Mouse (Mus musculus) CH12.LX (cell line): ENCODE measurements around the gene Rrm1. TPM values are rescaled to one million over a fixed set of nuclear protein-coding genes. Genes with fewer than 3 reads are reported as not detected.

ENCODE experiments used
- DNase-seq: peaks from one replicate; pipeline ENCODE4 v3.0.0-alpha.2; 2013; ENCODE audit errors: extremely low read depth
- H3K27ac ChIP-seq: 2 replicates; pipeline ENCODE4 v1.5.1; 2012; ENCODE audit warnings: low read depth, mild to moderate bottlenecking, control low read depth, moderate library complexity; ENCODE audit not compliant: insufficient read depth
- H3K27me3 ChIP-seq: replicated peaks from 2 replicates; pipeline ENCODE3; 2012; ENCODE audit warnings: inconsistent platforms
- H3K36me3 ChIP-seq, 2 experiments: replicated peaks in 1 of 2; 2 replicates each; pipeline versions ENCODE3 to v1.6.1; 2012; ENCODE audit warnings: inconsistent platforms in 1 of 2, low read length in 1 of 2, mild to moderate bottlenecking in 1 of 2, mixed read lengths in 1 of 2, moderate library complexity in 1 of 2; ENCODE audit not compliant: control insufficient read depth in 1 of 2, insufficient read depth in 1 of 2
- H3K4me1 ChIP-seq, 2 experiments: 2 replicates each; pipeline ENCODE4 v1.6.1; 2012; ENCODE audit warnings: inconsistent platforms in 1 of 2, moderate library complexity in 1 of 2; ENCODE audit not compliant: insufficient read depth in 2 of 2, control insufficient read depth in 1 of 2
- H3K4me2 ChIP-seq: 2 replicates; pipeline ENCODE4 v1.6.1; 2012; ENCODE audit warnings: low read depth, mild to moderate bottlenecking, control low read depth; ENCODE audit not compliant: poor library complexity, insufficient read depth, severe bottlenecking
- H3K4me3 ChIP-seq, 3 experiments: fragments of 150-350 bp in 1 of 3; sonication (generic) in 1 of 3; replicated peaks in 1 of 3; 2 replicates each; pipeline versions ENCODE3 to v1.5.1; 2011 to 2012; ENCODE audit warnings: low read depth in 2 of 3, low read length in 2 of 3, mild to moderate bottlenecking in 2 of 3, moderate library complexity in 2 of 3, control low read depth in 1 of 3, improper control_type of control experiment in 1 of 3, inconsistent platforms in 1 of 3, mixed read lengths in 1 of 3; ENCODE audit not compliant: poor library complexity in 1 of 3
- H3K79me2 ChIP-seq: replicated peaks from 2 replicates; pipeline ENCODE4 v1.6.1; 2012; ENCODE audit warnings: mild to moderate bottlenecking, moderate library complexity; ENCODE audit not compliant: control insufficient read depth, poor library complexity, insufficient read depth, severe bottlenecking; ENCODE audit errors: extremely low read depth
- H3K9ac ChIP-seq: 2 replicates; pipeline ENCODE4 v1.6.1; 2012; ENCODE audit warnings: low read depth, mild to moderate bottlenecking, control low read depth, moderate library complexity; ENCODE audit not compliant: insufficient read depth
- H3K9me3 ChIP-seq: replicated peaks from 2 replicates; pipeline ENCODE3; 2012; ENCODE audit warnings: low read length, inconsistent platforms, mixed read lengths
- BHLHE40 ChIP-seq: IDR thresholded peaks from 2 replicates; pipeline ENCODE4 v1.6.1; 2011; ENCODE audit warnings: mild to moderate bottlenecking, low read depth, low read length, improper control_type of control experiment
- CHD1 ChIP-seq: IDR thresholded peaks from 2 replicates; pipeline ENCODE4 v1.6.1; 2012; ENCODE audit warnings: low read depth, low read length, improper control_type of control experiment, inconsistent platforms
- CTCF ChIP-seq, 2 experiments: IDR thresholded peaks in 1 of 2; conservative IDR thresholded peaks in 1 of 2; 2 replicates each; pipeline ENCODE4 v1.5.1; 2011 to 2012; ENCODE audit warnings: low read depth in 2 of 2, low read length in 2 of 2, improper control_type of control experiment in 1 of 2, inconsistent platforms in 1 of 2, mild to moderate bottlenecking in 1 of 2, moderate library complexity in 1 of 2
- ELF1 ChIP-seq: IDR thresholded peaks from 2 replicates; pipeline ENCODE4 v1.6.1; 2014; ENCODE audit warnings: low read depth, mild to moderate bottlenecking, inconsistent platforms, low read length, improper control_type of control experiment
- EP300 ChIP-seq: IDR thresholded peaks from 2 replicates; pipeline ENCODE4 v1.6.1; 2011; ENCODE audit warnings: low read length, improper control_type of control experiment
- ETS1 ChIP-seq: conservative IDR thresholded peaks from 2 replicates; pipeline ENCODE4 v1.6.1; 2012; ENCODE audit warnings: low read depth, mild to moderate bottlenecking, inconsistent platforms, low read length, improper control_type of control experiment, moderate library complexity
- IRF4 ChIP-seq: IDR thresholded peaks from 2 replicates; pipeline ENCODE4 v1.6.1; 2014; ENCODE audit warnings: low read depth, mild to moderate bottlenecking, inconsistent platforms, low read length, improper control_type of control experiment
- JUN ChIP-seq: IDR thresholded peaks from 2 replicates; pipeline ENCODE4 v1.6.1; 2011; ENCODE audit warnings: low read depth, mild to moderate bottlenecking, low read length, improper control_type of control experiment, moderate library complexity; ENCODE audit not compliant: insufficient read depth
- MAFK ChIP-seq: IDR thresholded peaks from 2 replicates; pipeline ENCODE4 v1.6.1; 2011; ENCODE audit warnings: low read length, improper control_type of control experiment; ENCODE audit not compliant: insufficient replicate concordance
- RAD21 ChIP-seq: IDR thresholded peaks from 2 replicates; pipeline ENCODE4 v1.6.1; 2011; ENCODE audit warnings: low read depth, mild to moderate bottlenecking, low read length, improper control_type of control experiment, moderate library complexity
- SIN3A ChIP-seq: IDR thresholded peaks from 2 replicates; pipeline ENCODE4 v1.6.1; 2012; ENCODE audit warnings: low read length, improper control_type of control experiment, inconsistent platforms
- SMC3 ChIP-seq: IDR thresholded peaks from 2 replicates; pipeline ENCODE4 v1.6.1; 2011; ENCODE audit warnings: low read depth, low read length, improper control_type of control experiment
- TBP ChIP-seq: conservative IDR thresholded peaks from 2 replicates; pipeline ENCODE4 v1.6.1; 2011; ENCODE audit warnings: low read depth, low read length, improper control_type of control experiment
- TCF12 ChIP-seq: IDR thresholded peaks from 2 replicates; pipeline ENCODE4 v1.6.1; 2014; ENCODE audit warnings: low read depth, mild to moderate bottlenecking, inconsistent platforms, low read length, improper control_type of control experiment
- USF1 ChIP-seq: IDR thresholded peaks from 2 replicates; pipeline ENCODE4 v1.6.1; 2014; ENCODE audit warnings: low read depth, mild to moderate bottlenecking, inconsistent platforms, low read length, improper control_type of control experiment
- ZC3H11A ChIP-seq: IDR thresholded peaks from 2 replicates; pipeline ENCODE4 v1.6.1; 2012; ENCODE audit warnings: low read depth, mild to moderate bottlenecking, inconsistent platforms, low read length, improper control_type of control experiment
- dilution Hi-C: fragments of 300-500 bp; cut with MboI; formaldehyde crosslinking; loops from 2 replicates; pipeline ENCODE4 v1.14.3; 2020; ENCODE audit warnings: low sequenced_read_pairs; ENCODE audit not compliant: extremely low pct_unique_long_range_greater_than_20kb, extremely low pct_ligation_motif_present
- in situ Hi-C: fragments of 300-500 bp; cut with MboI; formaldehyde crosslinking; loops from 3 replicates; pipeline ENCODE4 v1.14.3; 2019; ENCODE audit warnings: low sequenced_read_pairs, low pct_ligation_motif_present, low pct_unique_long_range_greater_than_20kb, mixed read lengths
- polyA plus RNA-seq: library from polyadenylated mRNA; unstranded; fragments of >175 nt; gene quantifications from 2 replicates; pipeline ENCODE4 v1.2.1, GENCODE M21; 2012; ENCODE audit warnings: low read depth; ENCODE audit not compliant: insufficient read length
- total RNA-seq, 2 experiments: library from RNA; depleted of rRNA; stranded (reverse); fragments of 300-350 nt in 1 of 2; fragments of >200 nt in 1 of 2; gene quantifications; 2 replicates each; pipeline ENCODE4 v1.2.3; 2012 to 2014

The Rrm1 gene
- total and polyA plus RNA-seq, 3 experiments: 156 to 248 (median 227) TPM

DNA sequence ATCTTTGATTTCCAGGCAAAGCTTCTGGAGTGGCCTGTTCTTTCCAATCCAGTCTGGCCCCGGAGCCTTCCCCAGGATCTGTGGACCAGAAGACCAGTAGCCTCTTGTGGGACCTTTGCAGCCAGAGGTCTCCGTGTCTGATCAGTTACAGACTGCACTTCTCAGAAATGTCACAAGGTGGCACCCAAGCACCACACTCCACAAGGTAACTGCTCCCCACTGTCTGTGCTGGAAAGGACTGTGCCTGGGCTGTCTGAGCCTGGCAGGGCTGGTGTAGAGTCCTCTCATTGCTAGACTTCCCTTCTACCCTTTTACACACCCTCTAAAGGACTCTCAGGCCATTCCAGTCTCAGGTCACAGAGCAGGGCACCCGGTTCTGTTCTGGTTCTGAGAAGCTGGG lies 65.4 kb downstream of the Rrm1 start:
- TF ChIP-seq TBP: no peak
- peak; percentile 72 to 93 for TF ChIP-seq CTCF (conservative IDR thresholded peaks at IDR 0.05 in 1 of 2, IDR thresholded peaks at IDR 0.05 in 1 of 2; ENCODE audit: low read depth in 2 of 2, low read length in 2 of 2)
- TF ChIP-seq JUN: no peak
- no peak for TF ChIP-seq IRF4
- no peak for TF ChIP-seq ETS1
- TF ChIP-seq USF1: no peak
- no peak for TF ChIP-seq SIN3A
- TF ChIP-seq RAD21: peak; percentile 93
- no peak for TF ChIP-seq BHLHE40
- peak; percentile 66 for TF ChIP-seq SMC3
- no peak overlapping the region for H3K4me2 ChIP-seq
- H3K27me3 ChIP-seq: no peaks in the 10 kb centered on the region
- H3K9ac ChIP-seq: no peak overlapping the region
- no peak overlapping the region for H3K27ac ChIP-seq
- no peaks in the 10 kb centered on the region for H3K36me3 ChIP-seq
- no peak overlapping the region for H3K4me3 ChIP-seq
- no peaks in the 10 kb centered on the region for H3K79me2 ChIP-seq
- in situ Hi-C loops: loop anchor here (5.0 to 25.0 kb wide), 3 partner anchors 130 to 408 kb away; partner anchors contain the start of genes Olfr554, Olfr560, Olfr561 and Olfr571
- peak; percentile 83 for DNase-seq
- H3K4me1 ChIP-seq: no peaks in the 10 kb centered on the region
- no peaks in the 10 kb centered on the region for H3K9me3 ChIP-seq
- dilution Hi-C loops: no loop called here

DNA sequence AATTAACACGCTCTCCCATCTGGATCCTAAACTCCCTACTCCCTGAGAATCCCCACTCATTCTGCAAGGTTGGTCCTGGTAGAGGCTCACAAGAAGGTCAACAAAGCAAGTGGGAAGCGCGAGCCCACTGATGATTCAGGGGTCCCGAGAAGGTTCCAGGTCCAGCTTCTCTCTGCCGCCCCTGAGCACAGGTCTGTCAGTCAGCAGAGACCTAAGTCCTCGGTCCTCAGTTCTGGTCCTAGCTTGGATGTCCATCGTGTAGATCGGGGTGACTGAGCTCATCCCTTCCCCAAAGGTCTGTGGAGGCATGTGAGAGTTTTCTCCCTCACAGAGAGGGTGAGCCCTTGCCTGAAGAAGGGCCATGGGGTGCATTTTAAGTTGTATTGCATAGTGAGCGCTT lies 66.6 kb downstream of the Rrm1 start:
- H3K36me3 ChIP-seq: no peaks in the 10 kb centered on the region
- no peak for TF ChIP-seq MAFK
- no peak for TF ChIP-seq ZC3H11A
- no peak for TF ChIP-seq CHD1
- TF ChIP-seq RAD21: no peak
- TF ChIP-seq TCF12: no peak
- TF ChIP-seq SIN3A: no peak
- TF ChIP-seq EP300: no peak
- TF ChIP-seq IRF4: no peak
- TF ChIP-seq ELF1: no peak
- no peak for TF ChIP-seq USF1
- no peak overlapping the region for H3K4me3 ChIP-seq
- H3K9me3 ChIP-seq: no peaks in the 10 kb centered on the region
- H3K27ac ChIP-seq: no peak overlapping the region
- in situ Hi-C loops: loop anchor here (5.0 to 25.0 kb wide), 3 partner anchors 129 to 407 kb away; partner anchors contain the start of genes Olfr554, Olfr560, Olfr561 and Olfr571
- DNase-seq: no peak
- H3K4me2 ChIP-seq: no peak overlapping the region
- H3K27me3 ChIP-seq: no peaks in the 10 kb centered on the region
- no peaks in the 10 kb centered on the region for H3K79me2 ChIP-seq
- H3K4me1 ChIP-seq: peaks cover 0 to 4% of the 10 kb centered on the region in 2 experiments; a peak in 1 of 4 replicates
- no peak overlapping the region for H3K9ac ChIP-seq
- dilution Hi-C loops: no loop called here
